Mouse (Mus musculus): ENCODE results near the gene Rab19. TPM values are rescaled to one million over a fixed set of nuclear protein-coding genes. Genes with fewer than 3 reads are reported as not detected.
"Not testable (repeated sequence)": the region's sequence is repeated elsewhere in the genome, so short reads cannot be mapped to it uniquely, and the experiment has no call there.

The Rab19 gene
- polyA plus RNA-seq, 1 experiment from 2014 or later = 1.7 TPM

GRCm38 (mm10) chr6:39348946-39349345, 32.0 kb upstream of the Rab19 start:
- no peaks in the 10 kb centered on the region for H3K27me3 ChIP-seq
- no peak overlapping the region for H3K4me2 ChIP-seq (replicated peaks)
- 0 out of 2 replicates have a peak, but pooled peaks cover 6% of the 10 kb centered on the region for H3K4me1 ChIP-seq
- no peaks in the 10 kb centered on the region for H3K9me3 ChIP-seq (replicated peaks)
- no peak overlapping the region; the same call in 1 of the 2 replicates for H3K27ac ChIP-seq (replicated peaks)
- 74% methylated on average over 6 of the region's 6 CpGs for WGBS
- H3K36me3 ChIP-seq = peaks cover 71% of the 10 kb centered on the region
- ATAC-seq (ENCODE audit: insufficient number of reproducible peaks, low FRiP score, low TSS enrichment, low read depth) = no peak; the same call in 1 of the 2 replicates
- H3K9ac ChIP-seq = no peak overlapping the region
- H3K4me3 ChIP-seq (replicated peaks) = no peak overlapping the region

GRCm38 (mm10) chr6:39359207-39359606, 21.8 kb upstream of the Rab19 start:
- not testable (repeated sequence) for H3K27ac ChIP-seq (replicated peaks)
- WGBS = 96% methylated on average over 9 of the region's 9 CpGs

DNA sequence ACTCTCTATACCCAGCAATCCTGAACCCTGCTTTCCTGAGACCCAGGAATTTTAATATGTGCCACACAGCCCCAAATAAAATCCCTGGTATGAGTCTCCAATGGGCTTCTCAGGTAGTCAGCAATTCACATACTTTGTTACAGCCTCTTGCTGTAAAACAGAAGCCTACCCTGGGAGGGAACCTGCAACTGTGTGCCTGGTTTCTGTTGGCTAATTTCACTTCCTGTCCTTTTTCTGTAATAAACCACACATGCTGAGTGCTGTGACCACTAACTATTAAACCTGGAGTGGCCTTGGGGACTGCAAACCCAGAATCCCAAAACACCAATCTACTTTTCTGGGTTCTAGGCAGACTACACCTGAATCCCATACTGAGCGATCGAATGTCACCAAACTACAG, 18.3 kb upstream of the Rab19 start:
- no peaks in the 10 kb centered on the region for H3K9me3 ChIP-seq (replicated peaks)
- peaks cover 33% of the 10 kb centered on the region for H3K36me3 ChIP-seq
- H3K4me3 ChIP-seq (replicated peaks) = no peak overlapping the region
- no peak overlapping the region for H3K9ac ChIP-seq
- no peak for ATAC-seq (ENCODE audit: insufficient number of reproducible peaks, low FRiP score, low TSS enrichment, low read depth)
- H3K27me3 ChIP-seq = no peaks in the 10 kb centered on the region
- no peaks in the 10 kb centered on the region for H3K4me1 ChIP-seq
- 96% methylated on average over 2 of the region's 2 CpGs for WGBS
- no peak overlapping the region for H3K27ac ChIP-seq (replicated peaks)
- H3K4me2 ChIP-seq (replicated peaks) = no peak overlapping the region

More at GRCm38 (mm10) chr6:39359207-39359606, 21.8 kb upstream of the Rab19 start:
- H3K4me3 ChIP-seq (replicated peaks); H3K4me2 ChIP-seq (replicated peaks); H3K4me1 ChIP-seq; ATAC-seq (ENCODE audit: insufficient number of reproducible peaks, low FRiP score, low TSS enrichment, low read depth); H3K9ac ChIP-seq; H3K9me3 ChIP-seq (replicated peaks); H3K27me3 ChIP-seq: not testable (repeated sequence)
- H3K36me3 ChIP-seq = peaks cover 49% of the 10 kb centered on the region

- 29% methylated on average over 3 of the region's 3 CpGs for WGBS
- peak; percentile 55; the same call in 1 of the 2 replicates for ATAC-seq (ENCODE audit: insufficient number of reproducible peaks, low FRiP score, low TSS enrichment, low read depth)
- H3K27ac ChIP-seq (replicated peaks) = no peak overlapping the region
- H3K4me1 ChIP-seq = peaks cover 26% of the 10 kb centered on the region
- no peaks in the 10 kb centered on the region for H3K9me3 ChIP-seq (replicated peaks)
- H3K9ac ChIP-seq = no peak overlapping the region
- H3K4me3 ChIP-seq (replicated peaks) = no peak overlapping the region
- peaks cover 18% of the 10 kb centered on the region for H3K36me3 ChIP-seq
- H3K27me3 ChIP-seq = no peaks in the 10 kb centered on the region
- H3K4me2 ChIP-seq (replicated peaks) = no peak overlapping the region
Measured at GRCm38 (mm10) chr6:39369631-39370030, 11.3 kb upstream of the Rab19 start.

GRCm38 (mm10) chr6:39372042-39372441, 8.9 kb upstream of the Rab19 start:
- no peaks in the 10 kb centered on the region for H3K27me3 ChIP-seq
- H3K4me1 ChIP-seq = peaks cover 41% of the 10 kb centered on the region
- no peaks in the 10 kb centered on the region for H3K9me3 ChIP-seq (replicated peaks)
- H3K27ac ChIP-seq (replicated peaks) = no peak overlapping the region
- H3K9ac ChIP-seq = no peak overlapping the region
- no peak for ATAC-seq (ENCODE audit: insufficient number of reproducible peaks, low FRiP score, low TSS enrichment, low read depth)
- peaks cover 5% of the 10 kb centered on the region; the same call in 1 of the 2 replicates for H3K36me3 ChIP-seq
- no peak overlapping the region for H3K4me2 ChIP-seq (replicated peaks)
- H3K4me3 ChIP-seq (replicated peaks) = no peak overlapping the region

DNA sequence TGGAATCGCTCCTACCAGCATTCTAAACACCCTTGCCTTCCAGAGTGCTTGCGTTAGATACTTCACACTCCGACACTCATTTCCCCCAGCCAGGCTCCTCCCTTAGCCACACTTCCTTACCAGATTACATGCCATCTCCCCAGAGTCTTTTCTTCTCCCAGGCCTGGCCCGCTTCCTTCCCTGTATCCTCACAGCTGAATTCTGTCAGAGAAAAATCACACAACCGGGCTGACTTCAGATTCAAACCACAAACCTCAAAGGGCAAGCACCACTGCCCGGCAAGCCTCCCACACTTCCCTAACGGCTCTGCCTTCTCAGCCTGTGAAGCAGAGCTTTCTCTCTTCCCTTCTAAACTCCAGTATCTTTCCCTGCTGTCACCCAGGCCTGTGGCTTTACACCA, 8.2 kb upstream of the Rab19 start:
- 41% methylated on average over 7 of the region's 7 CpGs for WGBS
- Histone ChIP-seq H3K4me1 (peaks cover 41% of the 10 kb centered on the region), H3K9ac (no peak overlapping the region), H3K9me3 (replicated peaks) (no peaks in the 10 kb centered on the region), H3K27ac (replicated peaks) (peak overlapping the region; percentile 45; the same call in 1 of the 2 replicates), H3K27me3 (no peaks in the 10 kb centered on the region), H3K4me3 (replicated peaks) (no peak overlapping the region), H3K4me2 (replicated peaks) (no peak overlapping the region), H3K36me3 (peaks cover 5% of the 10 kb centered on the region; the same call in 1 of the 2 replicates)
- peak; percentile 25; the same call in 1 of the 2 replicates for ATAC-seq (ENCODE audit: insufficient number of reproducible peaks, low FRiP score, low TSS enrichment, low read depth)

- peaks cover 5% of the 10 kb centered on the region; the same call in 1 of the 2 replicates for H3K36me3 ChIP-seq
- no peak overlapping the region for H3K9ac ChIP-seq
- WGBS = 63% methylated on average over 4 of the region's 4 CpGs
- H3K27ac ChIP-seq (replicated peaks) = peak overlapping the region; percentile 45; the same call in 1 of the 2 replicates
- no peak for ATAC-seq (ENCODE audit: insufficient number of reproducible peaks, low FRiP score, low TSS enrichment, low read depth)
- H3K4me1 ChIP-seq = peaks cover 41% of the 10 kb centered on the region
- H3K4me2 ChIP-seq (replicated peaks) = no peak overlapping the region
- no peaks in the 10 kb centered on the region for H3K27me3 ChIP-seq
- no peak overlapping the region for H3K4me3 ChIP-seq (replicated peaks)
- H3K9me3 ChIP-seq (replicated peaks) = no peaks in the 10 kb centered on the region
Measured at GRCm38 (mm10) chr6:39373301-39373955, 7.5 kb upstream of the Rab19 start.

DNA sequence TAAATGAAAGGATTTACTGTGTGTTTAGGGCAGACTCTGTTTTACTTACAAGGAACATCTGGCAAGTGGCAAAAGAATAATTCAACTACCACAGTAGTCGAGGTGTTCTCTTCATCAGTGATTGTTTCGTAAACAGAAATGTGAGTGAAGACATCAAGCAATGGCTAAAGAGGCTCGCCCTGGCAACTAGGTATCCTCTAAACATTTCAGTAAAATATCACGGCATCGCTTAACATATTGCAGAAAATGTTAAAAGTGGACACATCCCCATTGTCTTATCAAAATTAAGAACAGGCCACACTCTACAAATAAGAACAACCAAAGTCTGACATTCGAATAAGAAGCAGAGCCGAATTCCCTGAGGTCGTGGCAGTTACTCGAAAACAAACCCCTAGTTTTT, 4.2 kb upstream of the Rab19 start:
- WGBS = 15% methylated on average over 9 of the region's 9 CpGs
- peak overlapping the region; percentile 61 for H3K4me2 ChIP-seq (replicated peaks)
- H3K4me1 ChIP-seq = peaks cover 41% of the 10 kb centered on the region
- H3K4me3 ChIP-seq (replicated peaks) = peak overlapping the region; percentile 91
- H3K27ac ChIP-seq (replicated peaks) = peak overlapping the region; percentile 53; the same call in 1 of the 2 replicates
- H3K36me3 ChIP-seq = peaks cover 5% of the 10 kb centered on the region; the same call in 1 of the 2 replicates
- no peaks in the 10 kb centered on the region for H3K9me3 ChIP-seq (replicated peaks)
- H3K9ac ChIP-seq = peak overlapping the region; percentile 90
- ATAC-seq (ENCODE audit: insufficient number of reproducible peaks, low FRiP score, low TSS enrichment, low read depth) = no peak
- peaks cover 6% of the 10 kb centered on the region for H3K27me3 ChIP-seq

- peak; percentile 82 for ATAC-seq (ENCODE audit: insufficient number of reproducible peaks, low FRiP score, low TSS enrichment, low read depth)
- Histone ChIP-seq H3K9ac (peak within 1 kb of the TSS; percentile 90), H3K27ac (replicated peaks) (peak within 1 kb of the TSS; percentile 53; the same call in 1 of the 2 replicates), H3K4me2 (replicated peaks) (peak within 1 kb of the TSS; percentile 61), H3K4me1 (peaks cover 41% of the 10 kb centered on the region), H3K27me3 (peaks cover 6% of the 10 kb centered on the region), H3K36me3 (peaks cover 5% of the 10 kb centered on the region; the same call in 1 of the 2 replicates), H3K4me3 (replicated peaks) (peak within 1 kb of the TSS; percentile 91), H3K9me3 (replicated peaks) (no peaks in the 10 kb centered on the region)
- under 1% methylated on average over 43 of the region's 43 CpGs for WGBS
Measured at GRCm38 (mm10) chr6:39377311-39377827, 3.6 kb upstream of the Rab19 start, which contains the start of gene Slc37a3. Gene Slc37a3, minus strand, starts transcription at chr6:39377675.

- not testable (repeated sequence) for H3K27ac ChIP-seq (replicated peaks); H3K9ac ChIP-seq; H3K4me2 ChIP-seq (replicated peaks); H3K4me3 ChIP-seq (replicated peaks); H3K9me3 ChIP-seq (replicated peaks); H3K36me3 ChIP-seq; H3K27me3 ChIP-seq; ATAC-seq (ENCODE audit: insufficient number of reproducible peaks, low FRiP score, low TSS enrichment, low read depth)
- WGBS = 76% methylated on average over 13 of the region's 13 CpGs
- peaks cover 32% of the 10 kb centered on the region for H3K4me1 ChIP-seq
Measured at GRCm38 (mm10) chr6:39378161-39378835, 2.7 kb upstream of the Rab19 start.

GRCm38 (mm10) chr6:39379224-39379623, 1.8 kb upstream of the Rab19 start:
- no peak for ATAC-seq (ENCODE audit: insufficient number of reproducible peaks, low FRiP score, low TSS enrichment, low read depth)

More at GRCm38 (mm10) chr6:39379224-39379623, 1.8 kb upstream of the Rab19 start:
- H3K27ac ChIP-seq (replicated peaks) = no peak overlapping the region
- peaks cover 24% of the 10 kb centered on the region for H3K4me1 ChIP-seq
- peaks cover 6% of the 10 kb centered on the region for H3K27me3 ChIP-seq
- H3K4me3 ChIP-seq (replicated peaks) = no peak overlapping the region
- 50% methylated on average over 4 of the region's 4 CpGs for WGBS
- no peaks in the 10 kb centered on the region for H3K9me3 ChIP-seq (replicated peaks)
- no peak overlapping the region for H3K9ac ChIP-seq
- no peak overlapping the region for H3K4me2 ChIP-seq (replicated peaks)
- no peaks in the 10 kb centered on the region for H3K36me3 ChIP-seq

Measured in embryonic facial prominence, embryonic 15.5 days (tissue).